Mouse (Mus musculus) ES-E14 (cell line): ENCODE results near the gene Wdr73.

Experiments used
- HCFC1 ChIP-seq: IDR thresholded peaks from 2 replicates; pipeline ENCODE4 v1.6.1; 2012; ENCODE audit warnings: low read length, inconsistent platforms, borderline replicate concordance; ENCODE audit not compliant: insufficient read depth
- MAFK ChIP-seq: IDR thresholded peaks from 2 replicates; pipeline ENCODE4 v1.6.1; 2014; ENCODE audit warnings: mild to moderate bottlenecking, low read depth, low read length, inconsistent platforms; ENCODE audit not compliant: insufficient read depth

GRCm38 (mm10) chr7:80900944-80901501 is at the start of gene Wdr73:
- TF ChIP-seq HCFC1, result peak; percentile 60; the same call in 1 of the 2 replicates
- no peak for TF ChIP-seq MAFK
